Mouse (Mus musculus): ENCODE measurements around the gene Gmeb2.

Gmeb2 gene

DNA sequence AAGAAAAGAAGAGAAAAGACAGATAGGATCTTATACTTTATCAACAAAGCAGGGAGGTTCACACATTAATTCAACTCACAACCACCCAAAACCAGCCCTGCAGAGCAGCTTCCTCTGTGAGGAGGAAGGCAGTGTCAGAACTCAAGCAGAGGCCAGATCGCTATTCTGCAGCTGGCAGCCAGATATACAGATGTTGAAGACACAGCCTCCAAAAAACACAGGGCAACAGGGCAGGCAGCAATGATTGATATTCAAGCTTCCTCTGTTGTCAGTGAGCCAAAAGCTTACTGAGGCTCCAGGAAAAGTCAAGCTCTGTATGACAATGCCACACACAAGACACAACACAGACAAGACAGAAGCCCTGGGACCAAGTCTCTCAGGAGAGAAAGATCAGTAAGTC is 11.1 kb downstream of the Gmeb2 start:
- no peak for DNase-seq (ENCODE audit: low spot score in 2 of 2)

DNA sequence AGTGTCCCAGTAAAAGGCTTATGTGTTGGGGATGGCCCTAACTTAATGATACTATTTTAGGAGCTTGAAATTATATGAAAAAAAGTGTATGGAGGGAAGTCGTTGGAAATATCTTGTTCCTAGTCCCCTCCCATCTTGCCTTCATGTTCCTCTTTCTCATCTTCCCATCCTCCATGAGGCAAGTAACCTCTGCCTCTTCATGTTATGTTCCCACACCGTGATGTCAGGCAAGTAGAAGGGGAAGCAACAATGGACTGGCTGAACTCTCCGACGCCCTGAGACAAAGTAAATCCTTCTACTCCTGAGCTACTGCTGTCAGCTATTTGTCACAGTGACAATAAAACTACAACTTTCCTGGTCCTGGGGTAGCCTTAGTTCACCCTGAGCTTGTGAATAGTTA is 13.2 kb downstream of the Gmeb2 start:
- no peak for DNase-seq (ENCODE audit: low spot score in 2 of 2)

DNA sequence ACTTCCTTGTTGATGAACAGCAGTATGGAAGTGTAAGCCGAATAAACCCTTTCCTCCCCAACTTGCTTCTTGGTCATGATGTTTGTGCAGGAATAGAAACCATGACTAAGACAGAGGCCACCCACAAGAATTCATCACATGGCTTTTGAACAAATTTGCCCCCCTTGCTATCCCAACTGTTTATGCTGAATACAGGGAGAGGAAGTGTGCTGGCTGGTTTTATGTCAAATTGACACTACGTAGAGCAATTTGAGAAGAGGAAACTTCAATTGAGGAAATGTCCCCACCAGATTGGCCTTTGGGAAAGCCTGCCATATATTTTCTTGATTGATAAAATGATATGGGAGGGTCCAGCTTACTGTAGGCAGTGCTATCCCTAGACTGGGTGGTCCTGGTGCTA is 14.0 kb downstream of the Gmeb2 start:
- no peak for DNase-seq (ENCODE audit: low spot score in 2 of 2)

DNA sequence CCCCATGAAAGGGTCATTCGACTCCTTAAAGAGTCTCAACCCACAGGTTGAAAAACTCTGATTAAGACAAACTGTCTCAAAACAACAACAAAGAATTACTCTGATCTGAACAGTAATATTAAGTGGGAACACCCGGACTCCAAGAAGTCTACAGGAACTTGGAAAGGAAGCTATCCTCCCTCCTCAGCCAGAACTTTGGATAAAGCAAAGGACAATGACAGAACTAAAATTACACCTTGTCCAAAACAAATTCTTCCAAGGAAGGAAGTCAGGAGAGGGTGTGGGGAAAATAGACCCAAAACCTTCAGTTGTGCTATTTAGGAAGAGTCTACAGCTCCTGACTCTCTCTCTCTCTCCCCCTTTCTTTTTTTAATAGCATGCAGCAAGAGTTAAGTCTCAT is 15.7 kb downstream of the Gmeb2 start:
- no peak for DNase-seq (ENCODE audit: low spot score in 2 of 2)

DNA sequence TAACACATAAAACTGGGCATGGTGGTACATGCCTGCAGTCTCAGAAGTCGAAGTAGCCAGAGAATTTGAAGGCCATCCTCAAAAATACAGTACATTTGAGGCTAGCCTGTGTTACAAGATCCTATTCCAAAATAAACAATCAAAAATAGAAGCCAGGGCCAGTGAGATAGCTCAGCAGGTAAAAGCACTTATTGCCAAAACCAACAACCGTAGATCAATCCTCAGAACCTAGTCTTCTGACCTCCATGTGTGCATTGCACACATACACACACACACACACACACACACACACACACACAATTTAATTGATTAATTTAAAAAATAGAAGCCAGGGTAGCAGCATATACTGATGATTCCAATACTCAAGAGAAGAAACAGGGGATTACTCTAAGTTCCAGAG is 21.0 kb downstream of the Gmeb2 start:
- DNase-seq (ENCODE audit: low spot score in 2 of 2), result no peak

DNA sequence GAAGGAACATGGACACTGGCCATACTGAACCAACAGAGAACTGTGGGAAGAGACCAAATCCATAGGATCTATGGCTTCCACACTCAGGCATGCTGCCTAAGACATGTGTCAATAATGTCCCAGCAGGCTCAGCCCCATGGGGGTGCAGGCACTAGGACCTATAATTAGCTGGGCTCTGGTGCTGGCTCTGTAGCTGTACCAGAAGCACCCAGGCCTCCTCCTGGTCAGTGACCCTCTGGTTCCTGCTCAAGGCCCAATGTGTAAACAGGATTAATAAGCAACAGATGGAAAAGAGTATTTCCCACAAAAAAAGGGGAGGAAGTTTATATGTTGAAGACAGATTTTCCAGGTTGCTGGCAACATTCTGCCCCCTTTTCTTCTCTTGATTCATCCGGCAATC is 34.6 kb downstream of the Gmeb2 start:
- no peak for DNase-seq (ENCODE audit: low spot score in 2 of 2)

DNA sequence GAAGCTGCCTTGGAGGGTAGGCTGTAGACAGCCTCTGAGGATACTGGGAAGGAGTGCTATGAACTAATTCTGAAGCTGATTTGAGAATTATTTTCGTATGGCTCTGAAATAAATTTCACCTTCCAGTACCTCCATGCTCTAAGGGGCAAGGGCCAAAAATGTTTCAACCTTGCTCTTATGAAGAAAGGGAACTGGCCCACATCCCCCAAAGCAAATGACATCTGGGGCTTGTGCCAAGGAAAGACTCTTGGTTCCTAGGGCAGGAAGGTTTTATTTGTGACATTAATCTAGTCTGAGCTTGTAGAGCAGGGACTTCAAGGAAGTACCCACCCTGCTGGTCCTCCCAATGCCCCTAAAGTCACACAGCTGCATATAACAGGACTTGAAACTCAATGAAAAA is 36.0 kb downstream of the Gmeb2 start:
- no peak for DNase-seq (ENCODE audit: low spot score in 2 of 2)

DNA sequence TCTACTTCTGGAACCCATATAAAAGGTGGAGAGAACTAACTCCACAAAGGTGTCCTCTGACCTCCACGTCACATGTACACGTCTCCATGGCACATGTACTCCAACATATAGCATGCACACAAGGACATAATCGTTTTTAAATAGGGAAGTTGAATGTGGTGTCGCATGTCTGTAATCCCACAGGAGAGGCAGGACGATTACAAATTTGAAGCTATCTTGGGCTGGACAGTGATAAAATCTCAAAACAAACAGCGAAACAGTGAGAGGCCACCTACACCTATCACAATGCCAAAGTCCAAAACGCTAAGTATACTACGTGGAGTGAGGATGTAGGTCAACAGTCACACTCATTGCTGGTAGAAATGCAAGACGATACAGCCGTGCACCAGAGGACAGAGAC is 38.6 kb downstream of the Gmeb2 start:
- DNase-seq (ENCODE audit: low spot score in 2 of 2), result no peak

DNA sequence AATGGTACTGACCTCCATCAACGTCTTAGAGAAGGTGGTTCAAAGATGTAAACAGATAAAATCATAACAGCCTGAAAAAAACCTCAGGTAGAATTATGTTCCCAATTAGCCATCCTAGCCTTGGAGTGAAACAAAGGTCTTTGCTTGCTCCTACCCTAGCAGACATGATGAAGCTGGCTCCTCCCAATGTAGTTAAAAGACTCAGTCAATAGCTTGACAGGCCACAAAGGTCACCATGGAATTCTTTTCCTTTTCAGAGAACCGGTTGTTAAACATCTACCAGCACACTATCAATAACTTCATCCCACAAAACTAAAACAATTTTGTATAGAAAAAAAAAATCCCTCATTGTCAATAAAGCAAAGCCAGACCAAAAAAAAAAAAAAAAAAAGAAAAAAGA is 42.8 kb downstream of the Gmeb2 start:
- DNase-seq (ENCODE audit: low spot score in 2 of 2), result no peak

DNA sequence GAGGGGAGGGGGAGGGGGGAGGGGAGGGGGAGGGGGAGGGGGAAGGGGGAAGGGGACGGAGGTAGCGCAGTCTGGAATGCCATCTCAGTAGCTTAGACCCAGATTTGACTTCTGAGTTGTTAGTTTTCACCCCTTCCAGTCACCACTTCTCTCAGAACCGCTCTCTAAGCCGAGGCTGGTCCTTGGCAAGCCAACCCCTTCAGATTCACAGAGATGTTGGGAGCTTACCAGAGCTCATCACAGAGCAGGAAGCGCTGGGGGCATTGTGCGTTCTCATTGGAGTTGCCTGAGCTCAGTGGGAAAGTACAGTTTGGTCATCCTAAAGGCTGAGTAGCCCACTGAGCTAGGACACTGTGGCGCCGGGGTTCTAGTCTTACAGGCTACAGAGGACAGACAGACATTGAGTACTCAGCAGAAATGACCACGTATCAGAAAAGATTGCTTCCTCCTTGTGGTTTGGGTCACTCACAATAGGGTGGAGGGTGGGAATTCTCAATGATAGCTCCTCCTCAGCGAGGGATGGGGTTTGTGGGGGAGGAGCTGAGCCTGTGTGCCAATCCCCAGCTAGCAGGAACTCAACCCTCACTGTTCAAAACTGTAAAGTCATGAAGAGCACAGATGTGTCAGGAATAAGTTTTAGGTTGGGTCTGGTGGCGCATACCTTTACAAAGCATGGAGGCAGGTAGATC is 44.0 kb downstream of the Gmeb2 start:
- no peak for DNase-seq (ENCODE audit: low spot score in 2 of 2)

DNA sequence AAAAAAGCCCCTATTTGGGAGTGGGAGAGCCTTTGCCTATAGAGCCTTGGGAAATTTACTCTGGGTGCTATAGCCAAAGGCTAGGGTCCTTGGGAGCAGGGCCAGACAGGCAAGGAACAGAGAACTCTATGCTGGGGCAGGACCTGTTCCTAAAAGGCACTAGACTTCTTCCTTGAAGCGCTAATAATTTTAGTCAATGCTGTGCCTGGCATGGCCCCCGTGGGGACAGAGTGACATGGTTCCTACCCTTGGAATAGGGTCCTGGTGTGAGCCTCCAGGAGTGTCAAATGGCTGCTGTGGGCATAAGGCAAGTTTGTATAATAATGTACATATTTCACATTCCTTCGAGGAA is 45.5 kb downstream of the Gmeb2 start:
- DNase-seq (ENCODE audit: low spot score in 2 of 2), result no peak

DNA sequence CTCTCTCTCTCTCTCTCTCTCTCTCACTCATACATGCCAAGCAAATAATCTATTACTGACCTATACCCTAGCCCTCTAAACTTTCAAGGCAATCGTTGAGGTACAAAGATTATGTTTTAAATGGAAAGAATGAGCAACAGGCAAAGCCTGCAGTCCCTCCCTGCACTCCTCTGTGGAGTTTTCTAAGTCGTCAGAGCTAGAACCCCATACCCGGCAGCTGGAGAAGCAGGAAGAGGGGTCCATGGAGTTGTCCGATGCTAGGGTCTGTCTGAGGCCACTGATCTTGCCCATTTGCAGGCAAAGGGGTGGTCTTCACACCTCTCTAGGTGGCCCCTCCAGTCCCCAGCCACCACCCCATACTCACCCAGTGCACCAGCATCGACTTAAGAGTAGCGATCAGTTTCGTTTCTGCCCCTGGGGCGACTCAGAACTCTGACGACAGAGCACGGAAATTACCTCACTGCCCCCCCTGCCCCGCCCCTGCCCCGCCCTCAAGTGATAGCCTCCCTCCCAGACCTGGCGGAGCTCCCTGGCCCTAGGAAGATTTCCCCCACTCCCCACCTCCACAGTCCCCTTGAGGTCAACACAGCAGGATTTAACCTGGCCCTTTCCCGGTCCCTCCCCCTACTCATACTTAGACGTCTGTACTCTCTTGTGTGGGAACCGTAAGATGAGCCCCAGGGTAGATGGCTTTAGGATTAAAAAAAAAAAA is 46.1 kb downstream of the Gmeb2 start, which contains the start of gene Helz2:
Helz2 (minus strand) TSS at position 426 of the 712 bp plus-strand sequence.
- DNase-seq (ENCODE audit: low spot score in 2 of 2), result peak in 1 of 2 experiments; percentile 45

DNA sequence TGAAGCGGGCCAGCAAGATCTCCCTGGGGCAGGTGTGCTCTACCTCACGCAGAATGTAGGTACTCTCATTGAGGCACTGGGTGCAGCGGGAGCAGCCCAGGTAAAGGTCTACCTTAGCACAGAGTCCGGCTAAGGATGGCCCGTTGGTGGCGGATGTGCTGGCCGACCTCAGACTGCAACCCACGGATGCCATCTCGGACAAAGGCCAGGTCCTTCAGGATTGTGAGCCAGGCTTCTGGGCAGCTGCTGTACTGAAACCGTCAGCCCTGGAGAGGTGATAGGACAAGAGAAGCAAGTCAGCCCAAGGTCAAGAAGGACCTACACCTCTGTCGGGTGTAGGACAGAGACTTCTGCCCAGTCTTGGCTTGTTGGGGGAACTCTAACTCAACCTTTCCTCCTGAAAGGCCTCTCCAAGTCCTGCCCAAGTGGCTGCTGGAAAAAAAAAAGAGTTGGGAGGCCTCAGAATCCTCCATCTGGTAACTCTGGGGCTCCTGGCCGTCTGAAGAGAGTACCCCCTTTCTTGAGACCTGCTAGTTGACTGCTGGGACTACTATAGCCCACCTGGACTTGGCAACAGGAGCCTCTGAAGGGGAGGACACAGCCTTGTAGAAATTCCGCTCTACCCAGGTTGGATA is 46.9 kb downstream of the Gmeb2 start:
- DNase-seq (ENCODE audit: low spot score in 2 of 2), result no peak

DNA sequence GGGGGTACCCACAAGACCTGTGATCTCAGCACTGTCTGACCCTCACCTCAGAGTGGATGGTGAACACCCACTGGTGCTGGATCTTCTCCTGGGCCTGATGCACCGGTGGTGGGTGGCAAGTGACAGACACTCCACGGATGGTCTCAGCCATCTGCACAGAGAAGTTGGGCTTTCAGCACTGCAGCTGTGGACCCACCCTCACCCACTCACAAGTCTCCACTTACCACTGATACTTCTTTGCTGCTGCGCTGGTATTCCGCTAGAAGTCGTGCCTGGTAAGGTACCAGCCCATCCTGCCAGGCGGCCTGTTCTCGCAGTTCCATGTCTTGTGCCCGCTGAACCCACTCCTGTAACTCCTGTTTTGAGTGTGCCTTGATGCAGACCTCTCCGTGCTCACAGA is 48.6 kb downstream of the Gmeb2 start:
- no peak for DNase-seq (ENCODE audit: low spot score in 2 of 2)

DNA sequence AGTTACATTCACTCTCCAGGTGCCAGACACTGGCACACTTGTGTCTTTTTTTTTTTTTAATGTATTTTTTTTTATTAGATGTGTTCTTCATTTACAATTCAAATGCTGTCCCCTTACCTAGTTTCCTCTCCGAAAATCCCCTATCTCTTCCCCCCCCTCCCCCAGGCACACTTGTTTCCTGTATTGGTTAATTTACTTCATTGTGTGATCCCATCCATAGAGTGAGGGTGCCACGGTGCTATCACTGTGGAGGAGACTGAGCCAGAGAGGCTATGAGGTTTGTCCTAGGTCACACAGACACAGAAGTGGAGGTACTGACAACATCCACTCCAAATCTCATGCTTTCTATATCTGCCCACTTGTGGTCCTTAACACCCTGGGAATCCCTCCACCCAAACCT is 49.0 kb downstream of the Gmeb2 start:
- DNase-seq (ENCODE audit: low spot score in 2 of 2), result no peak

DNA sequence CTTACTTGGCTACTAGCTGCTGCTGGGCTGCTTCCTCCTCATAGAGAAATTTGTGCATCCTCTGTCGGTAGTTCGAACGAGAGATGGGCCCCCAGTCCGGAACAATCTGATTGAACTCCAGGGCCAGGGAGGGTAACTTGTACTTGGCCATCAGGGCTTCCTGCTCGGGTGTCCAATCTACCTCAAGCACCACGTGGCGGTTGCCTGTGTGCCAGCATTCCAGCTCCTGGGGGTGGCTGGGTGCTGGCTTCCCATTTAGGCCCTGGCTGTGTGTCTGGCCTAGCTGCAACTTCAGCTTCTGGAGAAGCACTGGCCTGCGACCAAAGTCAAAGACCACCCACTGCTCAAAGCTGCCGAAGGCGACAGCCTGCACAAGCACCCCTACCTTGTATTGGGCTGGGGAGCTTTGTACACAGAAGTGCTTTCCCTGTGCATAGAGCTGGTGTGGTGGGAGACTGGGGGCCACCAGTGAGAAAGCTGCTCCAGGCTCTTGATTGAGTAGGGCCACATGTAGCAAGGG is 49.7 kb downstream of the Gmeb2 start:
- DNase-seq (ENCODE audit: low spot score in 2 of 2), result no peak

DNA sequence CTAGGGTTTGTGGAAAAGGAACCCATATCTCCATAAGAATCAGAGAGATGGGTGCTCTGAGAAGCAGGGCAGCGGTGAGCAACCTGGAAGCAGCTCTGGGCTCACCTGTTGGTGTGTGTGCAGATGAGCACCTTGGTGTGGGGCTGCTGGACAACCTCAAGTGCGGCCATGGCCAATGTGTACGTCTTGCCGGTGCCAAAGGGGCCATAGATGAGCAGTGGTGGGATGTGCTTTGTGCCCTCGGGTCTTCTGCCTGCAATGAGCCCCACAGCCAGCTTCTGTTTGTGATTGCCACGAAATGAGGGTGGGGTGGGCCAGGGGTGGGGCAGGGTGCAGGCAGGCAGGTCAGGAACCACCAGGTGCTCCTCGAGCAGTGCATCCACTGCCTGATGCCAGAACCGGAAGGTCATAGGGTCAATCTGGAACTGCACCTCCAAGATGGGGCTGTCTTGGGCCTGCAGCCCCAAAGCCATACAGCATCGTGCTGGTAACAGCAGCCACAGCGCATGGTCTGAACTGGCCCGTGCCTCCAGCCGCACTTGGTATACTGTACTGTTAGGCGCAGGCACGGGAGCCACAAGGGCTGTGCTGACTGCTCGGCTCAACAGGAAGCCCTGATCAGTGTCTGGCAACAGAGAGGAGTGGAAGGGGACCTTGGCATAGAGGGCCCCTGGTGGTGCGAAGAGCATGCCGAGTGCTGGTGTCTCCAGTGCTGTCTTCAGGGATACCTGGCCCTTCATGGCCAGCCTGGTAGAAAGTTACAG is 50.4 kb downstream of the Gmeb2 start:
- no peak for DNase-seq (ENCODE audit: low spot score in 2 of 2)

DNA sequence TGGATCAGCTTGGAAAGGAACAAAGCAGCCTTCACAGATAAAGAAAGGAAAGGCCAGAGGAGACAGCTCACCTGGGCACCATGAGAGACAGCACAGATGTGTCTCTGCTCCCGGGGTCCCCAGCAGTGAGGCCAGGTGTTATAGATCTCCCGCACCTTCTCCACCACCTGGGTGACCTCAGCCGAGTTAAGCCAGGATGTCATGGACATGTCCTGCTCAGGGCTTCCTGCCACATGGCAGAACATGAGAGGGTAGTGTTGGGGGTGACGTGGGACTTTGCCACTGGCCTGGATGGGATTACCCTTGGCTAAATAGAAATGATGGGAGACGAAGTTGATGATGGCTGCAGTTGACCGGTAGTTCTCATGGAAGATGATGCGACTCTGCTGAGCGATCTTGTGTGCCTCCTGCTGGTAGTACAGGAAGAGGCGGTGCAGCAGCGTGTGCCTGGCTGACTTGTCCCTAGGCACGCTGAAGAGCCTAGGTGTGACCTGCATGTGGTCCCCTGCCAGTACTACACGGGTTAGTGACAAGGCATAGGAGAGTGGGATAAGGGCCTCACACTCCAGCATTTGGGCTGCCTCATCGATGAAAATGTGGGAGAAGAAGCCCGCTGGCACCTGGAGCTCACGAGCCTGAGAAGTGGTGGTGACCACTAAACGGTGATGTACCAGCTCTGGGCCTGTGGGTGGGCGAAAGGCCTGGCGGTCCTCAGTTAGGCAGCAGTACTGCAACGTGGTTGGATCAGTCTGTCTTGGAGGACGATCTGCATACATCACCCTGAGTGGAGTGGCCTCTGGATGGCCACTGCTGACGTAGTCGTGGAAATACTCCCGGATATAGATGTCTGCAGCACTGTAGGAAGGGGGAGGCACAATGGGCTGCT is 51.9 kb downstream of the Gmeb2 start:
- no peak for DNase-seq (ENCODE audit: low spot score in 2 of 2)

DNA sequence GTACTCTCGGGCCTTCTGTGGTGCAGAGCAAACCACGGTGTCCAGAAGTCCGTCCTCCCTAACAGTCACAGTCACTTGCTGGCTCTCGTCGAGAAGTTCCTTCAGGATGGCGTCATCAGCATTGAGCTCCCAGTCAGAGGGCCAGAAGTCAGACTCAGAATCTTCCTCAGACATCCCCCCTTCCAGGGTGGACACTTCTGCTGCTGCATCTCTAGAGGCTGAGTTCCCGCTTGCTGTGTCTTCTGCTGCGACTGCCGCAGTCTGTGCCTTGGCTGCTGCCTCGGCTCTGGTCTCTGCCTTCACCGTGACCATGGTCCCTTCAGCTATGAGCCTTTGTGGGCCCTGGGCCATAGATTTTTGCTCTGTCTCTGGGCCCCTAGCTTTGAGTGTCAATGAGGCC is 53.2 kb downstream of the Gmeb2 start:
- DNase-seq (ENCODE audit: low spot score in 2 of 2), result no peak

DNA sequence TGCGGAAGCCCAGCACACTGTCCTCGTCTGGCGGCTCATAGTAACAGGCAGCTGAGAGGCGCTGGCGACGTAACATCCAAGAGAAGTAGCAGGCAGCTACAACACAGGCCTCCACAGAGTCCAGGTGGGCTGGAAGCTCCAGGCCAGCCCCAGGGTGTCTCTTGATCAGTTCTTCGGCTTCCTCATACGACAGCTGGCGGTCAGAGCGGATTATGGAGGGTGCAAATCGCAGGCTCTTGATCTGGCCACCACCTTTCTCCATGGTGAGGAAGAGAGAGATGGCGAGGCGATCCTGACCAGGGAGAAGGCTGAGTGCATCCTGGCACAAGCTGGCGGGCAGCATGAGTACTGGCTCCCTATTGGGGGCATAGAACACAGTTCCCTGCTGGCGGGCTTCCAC is 54.4 kb downstream of the Gmeb2 start:
- no peak for DNase-seq (ENCODE audit: low spot score in 2 of 2)

DNA sequence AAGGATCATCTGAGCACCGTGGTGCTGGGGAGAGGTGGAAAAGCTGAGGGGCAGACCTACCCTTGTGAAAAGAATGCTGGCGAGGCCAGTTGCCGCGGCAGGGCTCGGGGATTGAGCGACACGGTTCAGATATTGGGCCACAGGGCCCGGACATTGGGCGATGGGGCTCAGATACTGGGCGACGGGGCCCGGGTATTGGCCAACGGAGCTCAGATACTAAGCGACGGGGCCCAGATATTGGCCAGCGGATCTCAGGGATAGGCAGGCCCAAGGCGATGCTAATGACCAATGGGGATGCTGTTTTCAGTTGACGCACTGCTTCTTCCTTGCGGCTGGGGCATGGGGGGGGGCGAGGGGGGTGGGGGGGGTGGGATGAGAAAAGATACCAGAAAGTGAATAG is 56.7 kb downstream of the Gmeb2 start:
- DNase-seq (ENCODE audit: low spot score in 2 of 2), result no peak
